Mouse (Mus musculus) kidney, adult 9 months (tissue): Measurements from ENCODE around the gene Phactr2.
A peak's percentile ranks its signal among the peaks of the same experiment; 100 is the strongest.

Experiments used
- DNase-seq: peaks from one replicate; pipeline ENCODE4 v3.0.0; 2022

The Phactr2 gene

DNA sequence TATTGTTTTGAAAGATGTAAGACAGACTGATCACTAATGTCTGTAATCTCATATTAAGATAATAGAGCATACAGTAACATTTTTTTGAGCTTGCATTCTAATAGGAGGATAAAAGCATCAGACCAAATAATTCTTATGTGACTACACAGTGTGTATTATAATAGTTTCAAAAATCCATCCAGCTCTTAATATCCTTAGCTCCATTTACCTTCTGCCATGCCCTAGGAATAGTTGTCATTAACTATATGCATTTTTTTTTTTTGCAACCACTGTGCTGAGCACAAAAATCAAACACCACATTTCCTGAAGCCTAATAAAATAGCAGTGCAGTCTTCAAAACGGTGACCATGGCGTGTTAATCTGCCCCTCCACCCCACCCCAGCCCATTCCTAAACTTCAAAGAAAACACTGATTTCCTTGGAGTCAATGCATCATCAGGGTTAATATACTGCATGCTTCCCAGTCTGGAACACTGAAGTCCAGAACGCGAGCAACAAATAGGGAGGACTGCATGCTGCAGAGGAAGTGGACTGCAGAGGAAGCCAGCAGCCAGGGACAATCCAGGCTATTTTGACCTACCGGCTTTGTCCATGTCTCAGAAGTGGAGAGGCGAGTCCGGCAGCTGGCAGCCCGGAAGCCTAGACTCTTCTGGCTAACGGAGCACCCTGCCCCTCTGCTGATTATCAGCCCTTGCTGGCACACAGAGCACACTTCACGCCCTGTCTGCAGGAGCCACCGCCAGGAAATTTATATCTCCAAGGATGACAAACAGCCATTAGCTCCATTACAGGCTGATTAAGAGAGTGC lies 85.9 kb downstream of the Phactr2 start:
- peak; percentile 8 for DNase-seq

DNA sequence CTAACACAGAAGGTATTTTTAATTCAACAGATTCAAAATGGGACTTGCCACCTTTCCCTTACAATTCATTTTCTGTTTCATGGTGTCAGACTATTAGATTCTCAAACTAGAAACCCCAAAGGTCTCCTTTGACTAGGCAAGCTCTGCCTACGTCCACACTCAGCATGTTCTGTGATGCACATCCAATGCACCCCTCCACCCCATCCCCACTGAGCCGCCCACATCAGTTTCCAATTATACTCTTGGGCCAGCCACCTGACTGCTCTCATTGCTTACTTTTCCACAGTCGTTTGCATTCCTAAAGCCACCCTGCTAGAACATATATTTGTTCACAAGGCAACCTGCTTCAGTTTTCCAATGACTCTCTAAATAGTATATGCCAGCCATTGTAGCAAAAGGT lies 89.3 kb downstream of the Phactr2 start:
- no peak for DNase-seq

- DNase-seq: no peak
Measured at GRCm38 (mm10) chr10:13377895-13378294, 96.3 kb downstream of the Phactr2 start.

GRCm38 (mm10) chr10:13376428-13377260 lies 97.6 kb downstream of the Phactr2 start:
- peak; percentile 13 for DNase-seq

- DNase-seq: peak; percentile 49
Measured at GRCm38 (mm10) chr10:13375820-13376219, 98.4 kb downstream of the Phactr2 start.

- no peak for DNase-seq
Measured at GRCm38 (mm10) chr10:13369581-13370375, 104.4 kb downstream of the Phactr2 start.

GRCm38 (mm10) chr10:13364286-13364580 lies 110.0 kb downstream of the Phactr2 start:
- DNase-seq: no peak

DNA sequence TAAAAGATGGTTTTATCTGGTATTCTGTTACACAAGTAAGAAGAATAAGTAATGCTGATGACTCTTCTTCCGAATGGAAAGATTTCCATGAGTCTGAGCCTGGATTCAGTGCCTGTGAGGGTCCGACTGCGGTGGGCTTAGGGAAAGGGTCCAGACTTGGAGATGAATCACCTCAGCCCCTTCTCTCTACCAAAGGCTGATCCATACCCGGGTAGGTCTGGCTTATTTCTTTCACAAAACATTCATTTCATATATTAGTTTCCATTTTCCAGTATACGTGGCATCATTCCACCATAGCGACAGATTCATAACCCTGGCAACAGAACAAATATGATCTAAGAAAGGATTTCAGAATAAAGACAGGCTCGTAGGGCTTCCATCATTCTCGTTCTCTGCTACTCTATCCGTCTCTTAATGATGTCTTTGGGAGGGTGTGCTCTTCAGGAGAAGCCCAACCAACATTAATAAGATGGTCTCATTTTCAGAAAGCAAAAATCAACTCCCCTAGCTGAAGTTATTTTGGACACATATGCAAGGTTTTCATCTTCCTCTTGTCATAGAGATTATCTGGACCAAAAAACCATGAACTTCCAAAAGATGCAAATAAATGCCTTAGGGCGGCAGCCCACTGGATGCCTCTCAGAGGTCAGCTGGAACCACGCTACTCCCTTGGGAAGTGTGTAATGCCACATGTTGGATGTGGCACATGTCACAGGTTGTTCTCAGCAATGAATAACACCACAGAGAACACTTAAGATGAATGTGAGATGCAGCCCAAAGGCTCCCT lies 110.5 kb downstream of the Phactr2 start:
- DNase-seq: no peak

DNA sequence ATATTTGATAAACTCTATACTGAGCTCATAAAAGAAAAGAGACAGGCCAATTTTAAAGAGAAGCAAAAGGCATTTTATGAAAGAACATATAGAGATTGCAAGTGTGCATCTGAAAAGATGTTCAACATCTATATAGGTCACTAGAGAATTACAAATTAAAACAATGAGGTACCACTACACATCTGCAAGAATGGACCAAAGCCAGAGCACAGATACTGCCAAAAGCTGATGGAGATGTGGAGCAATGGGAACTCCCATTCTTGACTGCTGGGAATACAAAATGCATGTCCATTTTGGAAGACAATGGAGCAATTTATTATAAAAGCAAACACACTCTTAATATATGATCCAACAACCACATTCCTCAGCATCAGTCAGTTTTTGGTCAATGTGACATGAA lies 113.3 kb downstream of the Phactr2 start:
- no peak for DNase-seq

DNA sequence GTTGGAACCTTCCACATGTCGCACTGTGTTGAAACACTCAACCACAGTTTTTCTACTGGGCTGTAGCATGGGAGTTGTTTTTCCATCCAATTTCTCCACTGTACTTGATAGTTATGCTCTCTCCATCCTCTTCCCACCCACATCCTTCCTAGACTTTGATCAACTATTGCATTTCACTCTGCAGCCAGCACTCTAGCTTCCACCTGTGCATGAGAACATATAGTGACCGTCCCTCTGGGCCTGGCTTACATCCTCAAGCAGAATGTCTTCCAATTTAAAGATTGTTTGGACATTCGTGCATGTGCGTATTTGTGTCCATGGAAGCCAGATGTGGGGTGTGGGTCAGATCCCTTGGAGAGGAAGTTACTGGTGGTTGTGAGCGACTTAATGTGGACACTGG lies 114.4 kb downstream of the Phactr2 start:
- DNase-seq: no peak

- DNase-seq: no peak
Measured at GRCm38 (mm10) chr10:13358679-13359078, 115.5 kb downstream of the Phactr2 start.

- peak; percentile 12 for DNase-seq
Measured at GRCm38 (mm10) chr10:13346609-13347290, 127.5 kb downstream of the Phactr2 start.

GRCm38 (mm10) chr10:13340583-13340982 lies 133.6 kb downstream of the Phactr2 start:
- no peak for DNase-seq

DNA sequence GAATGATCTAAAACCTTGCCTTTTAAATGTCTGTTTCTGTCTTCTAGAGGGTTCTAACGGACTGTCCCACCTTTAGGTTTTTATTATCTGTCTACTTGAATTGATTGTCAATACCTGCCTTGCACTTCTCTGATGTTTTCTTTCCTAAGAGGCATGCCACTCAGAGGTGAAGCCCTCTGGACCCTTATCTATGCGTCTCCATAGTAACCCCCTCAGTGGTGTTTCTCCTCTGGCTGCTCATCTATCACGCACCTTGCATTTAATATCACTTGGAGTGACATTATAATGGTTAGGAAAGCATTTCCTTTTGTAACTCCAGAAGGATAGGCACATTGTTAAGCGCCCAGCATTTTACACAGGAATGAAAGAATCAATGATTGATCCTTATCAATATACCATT lies 137.2 kb downstream of the Phactr2 start:
- no peak for DNase-seq

- no peak for DNase-seq
Measured at GRCm38 (mm10) chr10:13335814-13336213, 138.4 kb downstream of the Phactr2 start.

DNA sequence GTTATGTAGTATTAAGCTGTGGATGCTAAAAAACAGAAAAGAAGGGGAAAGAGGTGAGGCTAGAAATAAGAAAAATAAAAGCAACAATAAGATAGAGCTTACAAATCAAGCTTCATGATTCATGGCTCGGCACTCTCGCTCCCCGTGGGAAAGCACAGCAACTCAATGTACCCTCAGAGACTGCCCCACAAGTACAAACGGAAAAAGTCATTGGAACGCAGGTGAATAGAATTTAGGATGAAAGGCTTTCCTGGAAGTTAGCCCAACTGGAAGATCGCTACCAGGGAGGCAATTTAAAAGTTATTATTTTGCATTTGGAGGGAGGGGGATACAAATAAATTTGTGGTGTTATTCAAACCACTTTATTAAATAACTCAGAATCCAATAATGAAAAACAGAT lies 138.9 kb downstream of the Phactr2 start:
- DNase-seq: no peak

DNA sequence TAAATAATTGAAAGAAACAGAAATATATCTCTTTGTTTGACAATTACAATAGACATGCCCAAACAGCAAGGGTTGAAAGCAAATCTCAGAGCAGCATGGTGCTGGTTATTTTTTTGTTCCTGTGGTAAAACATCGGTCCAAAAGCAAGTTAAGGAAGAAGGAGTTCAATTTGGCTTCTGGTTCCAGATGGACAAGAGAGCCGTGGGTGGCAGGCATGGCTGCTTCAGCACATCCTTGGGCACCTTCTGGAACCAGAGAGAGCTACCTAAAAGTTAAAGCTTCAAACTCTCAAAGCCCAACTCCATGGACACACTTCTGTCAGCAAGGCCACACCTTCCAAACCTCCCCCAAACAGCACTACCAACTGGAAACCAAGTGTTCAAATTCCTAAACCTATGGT lies 140.4 kb downstream of the Phactr2 start:
- no peak for DNase-seq

DNA sequence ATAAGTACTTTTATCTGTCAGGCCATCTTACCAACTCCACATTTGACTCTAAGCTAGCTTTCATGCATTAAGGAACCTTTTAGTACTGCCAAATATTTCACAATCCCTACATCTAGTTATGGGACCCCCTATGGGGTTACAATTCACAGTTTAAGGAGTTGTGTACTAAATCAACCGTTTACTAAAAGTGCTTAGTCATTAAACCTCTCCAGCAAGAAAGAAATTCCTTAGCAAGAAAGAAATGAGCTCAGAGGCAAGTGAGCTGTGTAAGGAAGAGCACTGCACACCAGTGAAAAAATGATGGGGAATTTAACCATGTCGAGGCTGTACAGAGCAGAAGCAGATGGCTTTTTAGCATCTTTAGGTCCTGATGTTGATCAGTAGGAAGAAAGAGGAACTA lies 141.2 kb downstream of the Phactr2 start:
- DNase-seq: no peak

GRCm38 (mm10) chr10:13331405-13332032 lies 142.7 kb downstream of the Phactr2 start:
- no peak for DNase-seq

DNA sequence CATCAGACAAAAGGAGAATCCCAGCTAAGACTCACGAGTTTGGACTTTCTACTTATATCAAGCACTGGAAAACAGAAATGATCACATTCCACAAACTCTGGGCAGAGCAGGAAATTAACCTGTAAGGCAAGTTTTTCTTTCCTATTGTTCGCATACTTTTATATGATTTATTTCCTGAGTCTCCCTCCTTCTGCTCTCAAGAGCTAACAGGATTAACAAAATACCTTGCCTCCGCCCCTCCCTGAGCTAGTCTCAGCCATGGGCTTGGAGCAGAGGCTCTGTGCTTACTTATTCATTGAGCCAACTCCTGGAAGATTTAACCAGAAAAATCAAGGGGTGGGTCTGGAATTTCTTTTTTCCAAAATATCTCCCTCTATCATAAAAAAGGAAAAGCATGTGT lies 145.6 kb downstream of the Phactr2 start:
- no peak for DNase-seq

DNA sequence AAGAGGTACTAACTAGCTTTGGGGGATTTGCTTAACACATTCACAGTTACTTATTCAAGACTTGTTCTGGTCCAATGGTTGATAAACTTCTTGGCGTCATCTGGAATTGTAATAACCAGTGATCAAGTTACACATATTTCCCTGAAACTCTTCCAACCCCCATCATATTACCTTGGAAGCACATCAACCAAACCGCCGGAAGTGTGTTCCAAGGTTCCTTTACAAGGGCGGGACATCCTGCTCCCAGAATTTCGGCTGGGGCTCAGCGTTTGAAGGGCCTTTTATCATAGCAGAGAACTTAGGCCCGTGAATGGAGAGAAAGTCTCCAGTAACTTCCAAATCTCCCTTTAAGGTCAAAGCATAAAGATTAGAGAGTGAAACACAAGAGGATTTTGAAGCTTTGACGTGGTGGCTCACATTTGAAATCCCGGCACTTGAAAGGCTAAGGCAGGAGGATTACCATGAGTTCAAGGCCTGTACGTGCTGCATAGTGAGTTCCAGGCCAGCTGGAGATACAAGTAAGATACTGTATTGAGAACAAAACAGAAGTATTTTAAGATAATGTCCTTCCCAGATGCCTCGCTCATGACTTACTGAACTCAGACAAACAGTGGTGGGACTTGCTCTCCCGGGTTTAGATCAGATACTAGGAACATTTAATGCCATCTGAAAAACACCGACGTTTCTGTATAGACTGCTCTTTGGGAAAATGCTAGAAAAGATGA lies 147.9 kb downstream of the Phactr2 start:
- no peak for DNase-seq
